Mouse (Mus musculus) hindbrain, embryonic 10.5 days (tissue): ENCODE data around the gene 1700013G24Rik. TPM values are rescaled to one million over a fixed set of nuclear protein-coding genes. Genes with fewer than 3 reads are reported as not detected.

Source experiments
- polyA plus RNA-seq: library from polyadenylated mRNA; unstranded; fragments of >200 nt; fragmentation: Nextera tagmentation; extraction: Ambion mirVana; gene quantifications from 2 replicates; pipeline ENCODE4 v1.2.1, GENCODE M21; 2016

Gene 1700013G24Rik
- polyA plus RNA-seq, 1 experiment from 2014 or later = not detected

Other genes starting within 250 kb of the 1700013G24Rik start
- gene Wnt4, start 175.8 kb upstream of the 1700013G24Rik start, polyA plus RNA-seq = 1.2 and 1.4 TPM in 2 replicates
- gene Cdc42, start 95.6 kb upstream of the 1700013G24Rik start, polyA plus RNA-seq = 592 and 604 TPM in 2 replicates
- gene Cela3a, start 43.5 kb upstream of the 1700013G24Rik start, polyA plus RNA-seq = not detected in 2 replicates
- gene Cela3b, start 22.7 kb upstream of the 1700013G24Rik start, polyA plus RNA-seq = not detected in 2 replicates
- 15.2 and 18.2 TPM in 2 replicates for gene Hspg2, start 15.5 kb downstream of the 1700013G24Rik start, polyA plus RNA-seq
- gene Ldlrad2, start 121.3 kb downstream of the 1700013G24Rik start, polyA plus RNA-seq = 1.3 TPM in 1 of 2 replicates, not detected in the other
- 63.6 and 73.1 TPM in 2 replicates for gene Usp48, start 140.5 kb downstream of the 1700013G24Rik start, polyA plus RNA-seq
- gene Rap1gap, start 211.4 kb downstream of the 1700013G24Rik start, polyA plus RNA-seq = 6.3 and 13.4 TPM in 2 replicates